Mouse (Mus musculus): ENCODE measurements around the gene Pskh1. TPM values are rescaled to one million over a fixed set of nuclear protein-coding genes. Genes with fewer than 3 reads are reported as not detected.

Gene Pskh1
- total RNA-seq, 1 experiment from 2014 or later: 17.8 TPM

GRCm38 (mm10) chr8:105889756-105890465 lies 10.3 kb upstream of the Pskh1 start:
- ATAC-seq (ENCODE audit: extremely low read depth, insufficient number of reproducible peaks, low FRiP score, poor library complexity, severe bottlenecking): no peak

GRCm38 (mm10) chr8:105890870-105891269 lies 9.4 kb upstream of the Pskh1 start:
- no peak for ATAC-seq (ENCODE audit: extremely low read depth, insufficient number of reproducible peaks, low FRiP score, poor library complexity, severe bottlenecking)

GRCm38 (mm10) chr8:105892432-105892831 lies 7.8 kb upstream of the Pskh1 start:
- ATAC-seq (ENCODE audit: extremely low read depth, insufficient number of reproducible peaks, low FRiP score, poor library complexity, severe bottlenecking): no peak

GRCm38 (mm10) chr8:105893339-105893738 lies 6.9 kb upstream of the Pskh1 start, which contains the start of gene Nrn1l:
Nrn1l (plus strand) TSS chr8:105893567.
- no peak for ATAC-seq (ENCODE audit: extremely low read depth, insufficient number of reproducible peaks, low FRiP score, poor library complexity, severe bottlenecking)

GRCm38 (mm10) chr8:105897801-105898480 lies 2.3 kb upstream of the Pskh1 start:
- ATAC-seq (ENCODE audit: extremely low read depth, insufficient number of reproducible peaks, low FRiP score, poor library complexity, severe bottlenecking): no peak

GRCm38 (mm10) chr8:105900941-105901616 lies 838 bp downstream of the Pskh1 start:
- ATAC-seq (ENCODE audit: extremely low read depth, insufficient number of reproducible peaks, low FRiP score, poor library complexity, severe bottlenecking): no peak

- no peak for ATAC-seq (ENCODE audit: extremely low read depth, insufficient number of reproducible peaks, low FRiP score, poor library complexity, severe bottlenecking)
Measured at GRCm38 (mm10) chr8:105919390-105919789, 19.1 kb downstream of the Pskh1 start.

- ATAC-seq (ENCODE audit: extremely low read depth, insufficient number of reproducible peaks, low FRiP score, poor library complexity, severe bottlenecking): no peak
Measured at GRCm38 (mm10) chr8:105925123-105925522, 24.9 kb downstream of the Pskh1 start.

GRCm38 (mm10) chr8:105930602-105931001 lies 30.4 kb downstream of the Pskh1 start:
- peak; percentile 82 for ATAC-seq (ENCODE audit: extremely low read depth, insufficient number of reproducible peaks, low FRiP score, poor library complexity, severe bottlenecking)

GRCm38 (mm10) chr8:105931271-105931670 lies 31.0 kb downstream of the Pskh1 start:
- ATAC-seq (ENCODE audit: extremely low read depth, insufficient number of reproducible peaks, low FRiP score, poor library complexity, severe bottlenecking): no peak

GRCm38 (mm10) chr8:105932525-105932924 lies 32.3 kb downstream of the Pskh1 start:
- ATAC-seq (ENCODE audit: extremely low read depth, insufficient number of reproducible peaks, low FRiP score, poor library complexity, severe bottlenecking): no peak

- ATAC-seq (ENCODE audit: extremely low read depth, insufficient number of reproducible peaks, low FRiP score, poor library complexity, severe bottlenecking): no peak
Measured at GRCm38 (mm10) chr8:105933762-105934161, 33.5 kb downstream of the Pskh1 start, which contains the start of gene Ctrl. Ctrl (minus strand) TSS chr8:105933862.

GRCm38 (mm10) chr8:105935105-105935504 lies 34.9 kb downstream of the Pskh1 start:
- ATAC-seq (ENCODE audit: extremely low read depth, insufficient number of reproducible peaks, low FRiP score, poor library complexity, severe bottlenecking): no peak

- no peak for ATAC-seq (ENCODE audit: extremely low read depth, insufficient number of reproducible peaks, low FRiP score, poor library complexity, severe bottlenecking)
Measured at GRCm38 (mm10) chr8:105935863-105936603, 35.8 kb downstream of the Pskh1 start.

GRCm38 (mm10) chr8:105936866-105937475 lies 36.7 kb downstream of the Pskh1 start:
- ATAC-seq (ENCODE audit: extremely low read depth, insufficient number of reproducible peaks, low FRiP score, poor library complexity, severe bottlenecking): peak; percentile 82

- ATAC-seq (ENCODE audit: extremely low read depth, insufficient number of reproducible peaks, low FRiP score, poor library complexity, severe bottlenecking): peak; percentile 25
Measured at GRCm38 (mm10) chr8:105937496-105938305, 37.5 kb downstream of the Pskh1 start.

- no peak for ATAC-seq (ENCODE audit: extremely low read depth, insufficient number of reproducible peaks, low FRiP score, poor library complexity, severe bottlenecking)
Measured at GRCm38 (mm10) chr8:105938306-105938669, 38.0 kb downstream of the Pskh1 start, which contains the start of gene Psmb10. Psmb10 (minus strand) TSS chr8:105938444.

GRCm38 (mm10) chr8:105942026-105942425 lies 41.8 kb downstream of the Pskh1 start:
- no peak for ATAC-seq (ENCODE audit: extremely low read depth, insufficient number of reproducible peaks, low FRiP score, poor library complexity, severe bottlenecking)
